Mouse (Mus musculus) heart, embryonic 13.5 days (tissue): ENCODE measurements at regions not wholly inside any gene's neighbourhood (a gene's known extent, or its start where the extent isn't known, plus 50 kb on each side); places are given as distances from the start of the nearest gene placed in this dataset.

Experiments
- ATAC-seq: fragments of 200-750 bp; cut with Nextera tagmentation; 2 replicates; pipeline ENCODE4 v1.8.0; 2017; ENCODE audit warnings: moderate TSS enrichment; ENCODE audit not compliant: insufficient number of reproducible peaks, low FRiP score, low TSS enrichment; ENCODE audit errors: extremely low read depth
- H3K27ac ChIP-seq: fragments of 300-500 bp; sonication (generic); replicated peaks from 2 replicates; pipeline ENCODE4 v1.5.1; 2015; ENCODE audit warnings: moderate library complexity, mild to moderate bottlenecking, inconsistent platforms
- H3K27me3 ChIP-seq: fragments of 300-500 bp; sonication (generic); replicated peaks from 2 replicates; pipeline ENCODE4 v1.6.1; 2015; ENCODE audit warnings: mild to moderate bottlenecking, inconsistent platforms
- H3K36me3 ChIP-seq: fragments of 300-500 bp; sonication (generic); 2 replicates; pipeline ENCODE4 v1.6.1; 2015; ENCODE audit warnings: mild to moderate bottlenecking, inconsistent platforms
- H3K4me1 ChIP-seq: fragments of 300-500 bp; sonication (generic); 2 replicates; pipeline ENCODE4 v1.6.1; 2015; ENCODE audit warnings: inconsistent platforms
- H3K4me2 ChIP-seq: fragments of 300-500 bp; sonication (generic); 2 replicates; pipeline ENCODE4 v1.6.1; 2015; ENCODE audit warnings: inconsistent platforms, mild to moderate bottlenecking, moderate library complexity
- H3K4me3 ChIP-seq: fragments of 300-500 bp; sonication (generic); 2 replicates; pipeline ENCODE4 v1.5.1; 2015; ENCODE audit warnings: moderate library complexity, mild to moderate bottlenecking, inconsistent platforms
- H3K9ac ChIP-seq: fragments of 300-500 bp; sonication (generic); 2 replicates; pipeline ENCODE4 v1.6.1; 2015; ENCODE audit warnings: inconsistent platforms, mild to moderate bottlenecking, moderate library complexity
- H3K9me3 ChIP-seq: fragments of 300-500 bp; sonication (generic); 2 replicates; pipeline ENCODE4 v1.6.1; 2016; ENCODE audit warnings: inconsistent platforms
- whole genome bisulfite sequencing: fragments of 180-500 bp; shearing (Covaris S2); methylation state at CpG from one replicate; pipeline ENCODE4 v1.1.7; 2015; ENCODE audit warnings: mixed read lengths; 5-methylcytosine and 5-hydroxymethylcytosine counted together

- no peak overlapping the region for H3K4me3 ChIP-seq
- no peaks in the 10 kb centered on the region for H3K36me3 ChIP-seq
- H3K4me1 ChIP-seq = no peaks in the 10 kb centered on the region
- peaks cover 12% of the 10 kb centered on the region for H3K27me3 ChIP-seq
- H3K27ac ChIP-seq = no peak overlapping the region
- 89% methylated on average over 10 of the region's 10 CpGs for WGBS
- H3K9me3 ChIP-seq = no peaks in the 10 kb centered on the region
- no peak overlapping the region for H3K4me2 ChIP-seq
- ATAC-seq = no peak
- H3K9ac ChIP-seq = no peak overlapping the region
These were observed 108.2 kb downstream of the Gm9376 start for GRCm38 (mm10) chr14:118374819-118375520.

- no peak overlapping the region for H3K4me3 ChIP-seq
- no peak overlapping the region for H3K9ac ChIP-seq
- H3K36me3 ChIP-seq = no peaks in the 10 kb centered on the region
- no peak overlapping the region for H3K27ac ChIP-seq
- no peak overlapping the region for H3K4me2 ChIP-seq
- H3K4me1 ChIP-seq = no peaks in the 10 kb centered on the region
- no peak for ATAC-seq
- WGBS = 87% methylated on average over 12 of the region's 12 CpGs
- no peaks in the 10 kb centered on the region for H3K9me3 ChIP-seq
- H3K27me3 ChIP-seq = 0 out of 2 replicates have a peak, but pooled peaks cover 5% of the 10 kb centered on the region
These were observed 108.9 kb downstream of the Gm9376 start for GRCm38 (mm10) chr14:118375641-118376040.

- no peaks in the 10 kb centered on the region for H3K27me3 ChIP-seq
- no peaks in the 10 kb centered on the region for H3K4me1 ChIP-seq
- H3K9me3 ChIP-seq = no peaks in the 10 kb centered on the region
- no peak overlapping the region for H3K27ac ChIP-seq
- ATAC-seq = no peak
- H3K9ac ChIP-seq = no peak overlapping the region
- no peak overlapping the region for H3K4me3 ChIP-seq
- WGBS = 77% methylated on average over 8 of the region's 8 CpGs
- H3K36me3 ChIP-seq = no peaks in the 10 kb centered on the region
- no peak overlapping the region for H3K4me2 ChIP-seq
These were observed 112.9 kb downstream of the Gm9376 start for GRCm38 (mm10) chr14:118379624-118380023.

- Histone ChIP-seq H3K4me2 (peak overlapping the region; percentile 67), H3K4me3 (peak overlapping the region; percentile 41), H3K9ac (no peak overlapping the region), H3K36me3 (no peaks in the 10 kb centered on the region), H3K27ac (no peak overlapping the region), H3K4me1 (peaks cover 12% of the 10 kb centered on the region), H3K9me3 (no peaks in the 10 kb centered on the region), H3K27me3 (no peaks in the 10 kb centered on the region; the same call in 1 of the 2 replicates)
- WGBS = 2% methylated on average over 7 of the region's 7 CpGs
- no peak; the same call in 1 of the 2 replicates for ATAC-seq
These were observed 118.8 kb downstream of the Gm9376 start for GRCm38 (mm10) chr14:118385529-118385932.

- no peak for ATAC-seq
- WGBS = 76% methylated on average over 15 of the region's 15 CpGs
- Histone ChIP-seq H3K4me2 (no peak overlapping the region), H3K9ac (no peak overlapping the region), H3K4me3 (no peak overlapping the region), H3K36me3 (no peaks in the 10 kb centered on the region), H3K9me3 (no peaks in the 10 kb centered on the region), H3K27me3 (peaks cover 9% of the 10 kb centered on the region; the same call in 1 of the 2 replicates), H3K27ac (no peak overlapping the region), H3K4me1 (peaks cover 12% of the 10 kb centered on the region)
These were observed 121.3 kb downstream of the Gm9376 start for GRCm38 (mm10) chr14:118388061-118388460.

- Histone ChIP-seq H3K4me3 (no peak overlapping the region), H3K36me3 (no peaks in the 10 kb centered on the region), H3K9ac (no peak overlapping the region), H3K9me3 (no peaks in the 10 kb centered on the region), H3K27me3 (peaks cover 9% of the 10 kb centered on the region; the same call in 1 of the 2 replicates), H3K4me2 (no peak overlapping the region), H3K4me1 (peaks cover 11% of the 10 kb centered on the region; the same call in 1 of the 2 replicates), H3K27ac (no peak overlapping the region)
- no peak for ATAC-seq
- 66% methylated on average over 3 of the region's 3 CpGs for WGBS
These were observed 124.0 kb downstream of the Gm9376 start for GRCm38 (mm10) chr14:118390790-118391189.

- WGBS = 81% methylated on average over 5 of the region's 5 CpGs
- Histone ChIP-seq H3K9ac (no peak overlapping the region), H3K4me2 (no peak overlapping the region), H3K36me3 (no peaks in the 10 kb centered on the region), H3K4me1 (peaks cover 6% of the 10 kb centered on the region; the same call in 1 of the 2 replicates), H3K4me3 (no peak overlapping the region), H3K9me3 (no peaks in the 10 kb centered on the region), H3K27me3 (peaks cover 9% of the 10 kb centered on the region; the same call in 1 of the 2 replicates), H3K27ac (no peak overlapping the region)
- no peak for ATAC-seq
These were observed 124.8 kb downstream of the Gm9376 start for GRCm38 (mm10) chr14:118391561-118391960.

- WGBS = 44% methylated on average over 6 of the region's 6 CpGs
- H3K4me2 ChIP-seq = no peak overlapping the region
These were observed 126.9 kb downstream of the Gm9376 start for GRCm38 (mm10) chr14:118393676-118394075.

GRCm38 (mm10) chr14:118414275-118414674 is 147.5 kb downstream of the Gm9376 start:
- H3K4me1 ChIP-seq = no peaks in the 10 kb centered on the region
- 72% methylated on average over 4 of the region's 4 CpGs for WGBS
- no peak overlapping the region for H3K4me3 ChIP-seq
- no peak overlapping the region for H3K4me2 ChIP-seq
- no peak overlapping the region for H3K9ac ChIP-seq
- peaks cover 25% of the 10 kb centered on the region for H3K27me3 ChIP-seq
- no peaks in the 10 kb centered on the region for H3K36me3 ChIP-seq
- ATAC-seq = no peak
- H3K27ac ChIP-seq = no peak overlapping the region
- peaks cover 5% of the 10 kb centered on the region; the same call in 1 of the 2 replicates for H3K9me3 ChIP-seq

More at GRCm38 (mm10) chr14:118393676-118394075, 126.9 kb downstream of the Gm9376 start:
- H3K36me3 ChIP-seq = no peaks in the 10 kb centered on the region
- H3K27ac ChIP-seq = no peak overlapping the region
- H3K4me3 ChIP-seq = no peak overlapping the region
- ATAC-seq = no peak
- no peaks in the 10 kb centered on the region for H3K9me3 ChIP-seq
- H3K9ac ChIP-seq = no peak overlapping the region
- peaks cover 6% of the 10 kb centered on the region; the same call in 1 of the 2 replicates for H3K4me1 ChIP-seq
- 0 out of 2 replicates have a peak, but pooled peaks cover 9% of the 10 kb centered on the region for H3K27me3 ChIP-seq

- Histone ChIP-seq H3K27ac (no peak overlapping the region), H3K4me2 (no peak overlapping the region), H3K4me1 (no peaks in the 10 kb centered on the region), H3K4me3 (no peak overlapping the region), H3K27me3 (peaks cover 26% of the 10 kb centered on the region), H3K9me3 (peaks cover 5% of the 10 kb centered on the region), H3K36me3 (no peaks in the 10 kb centered on the region), H3K9ac (no peak overlapping the region)
- ATAC-seq = no peak
- 65% methylated on average over 7 of the region's 7 CpGs for WGBS
These were observed 149.4 kb downstream of the Gm9376 start for GRCm38 (mm10) chr14:118416163-118416562.

- Histone ChIP-seq H3K4me3 (no peak overlapping the region), H3K27me3 (peaks cover 37% of the 10 kb centered on the region), H3K4me1 (peaks cover 8% of the 10 kb centered on the region), H3K36me3 (no peaks in the 10 kb centered on the region), H3K27ac (no peak overlapping the region), H3K4me2 (no peak overlapping the region), H3K9ac (no peak overlapping the region), H3K9me3 (peaks cover 5% of the 10 kb centered on the region)
- 66% methylated on average over 12 of the region's 12 CpGs for WGBS
- no peak for ATAC-seq
These were observed 152.9 kb downstream of the Gm9376 start for GRCm38 (mm10) chr14:118419442-118420193.
